Mouse (Mus musculus) liver, embryonic 16.5 days (tissue): ENCODE measurements around the gene Fras1. TPM values are rescaled to one million over a fixed set of nuclear protein-coding genes. Genes with fewer than 3 reads are reported as not detected.

Source experiments
- ATAC-seq: fragments of 200-750 bp; cut with Nextera tagmentation; 2 replicates; pipeline ENCODE4 v1.8.0; 2017; ENCODE audit warnings: low read depth, mild to moderate bottlenecking, moderate number of reproducible peaks, moderate library complexity
- H3K27ac ChIP-seq: fragments of 300-500 bp; sonication (generic); 2 replicates; pipeline ENCODE4 v1.5.1; 2014; ENCODE audit warnings: mild to moderate bottlenecking, low read length
- H3K27me3 ChIP-seq: fragments of 300-500 bp; sonication (generic); 2 replicates; pipeline ENCODE4 v1.6.1; 2014; ENCODE audit warnings: low read depth, low read length, mixed read lengths; ENCODE audit not compliant: control insufficient read depth, insufficient read depth
- H3K36me3 ChIP-seq: fragments of 300-500 bp; sonication (generic); 2 replicates; pipeline ENCODE4 v1.6.1; 2014; ENCODE audit warnings: mild to moderate bottlenecking; ENCODE audit not compliant: control insufficient read depth, insufficient read depth
- H3K4me1 ChIP-seq: fragments of 300-500 bp; sonication (generic); 2 replicates; pipeline ENCODE4 v1.6.1; 2014; ENCODE audit warnings: low read depth, low read length, mixed read lengths; ENCODE audit not compliant: control insufficient read depth
- H3K4me2 ChIP-seq: fragments of 300-500 bp; sonication (generic); 2 replicates; pipeline ENCODE4 v1.6.1; 2014; ENCODE audit warnings: low read depth, low read length, mixed read lengths
- H3K4me3 ChIP-seq: fragments of 300-500 bp; sonication (generic); 2 replicates; pipeline ENCODE4 v1.5.1; 2014; ENCODE audit warnings: low read depth, mild to moderate bottlenecking, low read length
- H3K9ac ChIP-seq: fragments of 300-500 bp; sonication (generic); 2 replicates; pipeline ENCODE4 v1.6.1; 2014; ENCODE audit warnings: low read depth, low read length
- H3K9me3 ChIP-seq: fragments of 300-500 bp; sonication (generic); replicated peaks from 2 replicates; pipeline ENCODE4 v1.6.1; 2016; ENCODE audit warnings: low read length; ENCODE audit not compliant: control insufficient read depth
- WGBS: fragments of 180-500 bp; shearing (Covaris S2); extraction: QIAGEN DNeasy Blood & Tissue Kit; methylation state at CpG from one replicate; pipeline ENCODE4 v1.1.7; 2014; ENCODE audit not compliant: insufficient replicate concordance; 5-methylcytosine and 5-hydroxymethylcytosine counted together
- polyA plus RNA-seq: library from polyadenylated mRNA; unstranded; fragments of >200 nt; fragmentation: Nextera tagmentation; extraction: Ambion mirVana; gene quantifications from 2 replicates; pipeline ENCODE4 v1.2.1, GENCODE M21; 2015

Gene Fras1
- polyA plus RNA-seq, 1 experiment from 2014 or later, result 1.1 TPM

GRCm38 (mm10) chr5:96783506-96784288 is 409.9 kb downstream of the Fras1 start:
- Histone ChIP-seq H3K9me3 (no peaks in the 10 kb centered on the region), H3K27me3 (no peaks in the 10 kb centered on the region), H3K36me3 (no peaks in the 10 kb centered on the region), H3K4me1 (no peaks in the 10 kb centered on the region), H3K27ac (no peak overlapping the region), H3K4me3 (no peak overlapping the region), H3K9ac (no peak overlapping the region), H3K4me2 (no peak overlapping the region)
- WGBS, result 59% methylated on average over 14 of the region's 14 CpGs
- ATAC-seq, result no peak

GRCm38 (mm10) chr5:96785096-96785495 is 411.3 kb downstream of the Fras1 start:
- WGBS, result 63% methylated on average over 5 of the region's 5 CpGs
- Histone ChIP-seq H3K9ac (no peak overlapping the region), H3K4me3 (no peak overlapping the region), H3K27ac (no peak overlapping the region), H3K36me3 (no peaks in the 10 kb centered on the region), H3K27me3 (no peaks in the 10 kb centered on the region), H3K9me3 (no peaks in the 10 kb centered on the region), H3K4me1 (no peaks in the 10 kb centered on the region), H3K4me2 (no peak overlapping the region)
- no peak for ATAC-seq

DNA sequence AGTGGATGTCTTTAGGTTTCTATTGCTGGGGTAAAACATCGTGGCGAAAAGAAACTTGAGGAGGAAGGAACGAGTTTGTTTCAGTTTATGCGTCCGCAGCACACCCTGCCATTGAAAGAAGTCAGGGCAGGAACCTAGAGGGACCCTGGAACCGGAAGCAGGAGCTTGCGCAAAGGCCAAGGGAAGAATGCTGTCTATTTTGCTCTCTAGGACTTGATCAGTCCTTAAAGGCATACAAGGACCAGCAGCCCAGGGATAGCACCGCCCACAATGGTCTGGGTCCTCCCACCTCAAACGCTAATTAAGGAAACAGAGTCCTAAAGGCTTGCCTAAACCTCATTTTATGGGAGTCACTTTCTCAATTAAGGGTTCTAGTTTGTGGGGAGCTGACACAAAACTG is 418.7 kb downstream of the Fras1 start:
- H3K27me3 ChIP-seq, result peaks cover 18% of the 10 kb centered on the region
- H3K4me2 ChIP-seq, result peak overlapping the region; percentile 55
- no peaks in the 10 kb centered on the region for H3K9me3 ChIP-seq
- no peaks in the 10 kb centered on the region for H3K36me3 ChIP-seq
- H3K4me3 ChIP-seq, result peak overlapping the region; percentile 16
- H3K9ac ChIP-seq, result no peak overlapping the region
- no peaks in the 10 kb centered on the region; the same call in 1 of the 2 replicates for H3K4me1 ChIP-seq
- no peak; the same call in 1 of the 2 replicates for ATAC-seq
- H3K27ac ChIP-seq, result no peak overlapping the region
- WGBS, result 24% methylated on average over 9 of the region's 9 CpGs

GRCm38 (mm10) chr5:96792936-96793718 is 419.4 kb downstream of the Fras1 start, which contains the start of gene Anxa3:
TSS of gene Anxa3 (plus strand) at chr5:96793339.
- Histone ChIP-seq H3K4me3 (peak within 1 kb of the TSS; percentile 51), H3K4me1 (no peaks in the 10 kb centered on the region; the same call in 1 of the 2 replicates), H3K27me3 (peaks cover 18% of the 10 kb centered on the region), H3K9ac (no peak within 1 kb of the TSS), H3K4me2 (peak within 1 kb of the TSS; percentile 55), H3K9me3 (no peaks in the 10 kb centered on the region), H3K36me3 (no peaks in the 10 kb centered on the region), H3K27ac (peak within 1 kb of the TSS; percentile 31)
- WGBS, result 8% methylated on average over 26 of the region's 26 CpGs
- ATAC-seq, result peak; percentile 74

DNA sequence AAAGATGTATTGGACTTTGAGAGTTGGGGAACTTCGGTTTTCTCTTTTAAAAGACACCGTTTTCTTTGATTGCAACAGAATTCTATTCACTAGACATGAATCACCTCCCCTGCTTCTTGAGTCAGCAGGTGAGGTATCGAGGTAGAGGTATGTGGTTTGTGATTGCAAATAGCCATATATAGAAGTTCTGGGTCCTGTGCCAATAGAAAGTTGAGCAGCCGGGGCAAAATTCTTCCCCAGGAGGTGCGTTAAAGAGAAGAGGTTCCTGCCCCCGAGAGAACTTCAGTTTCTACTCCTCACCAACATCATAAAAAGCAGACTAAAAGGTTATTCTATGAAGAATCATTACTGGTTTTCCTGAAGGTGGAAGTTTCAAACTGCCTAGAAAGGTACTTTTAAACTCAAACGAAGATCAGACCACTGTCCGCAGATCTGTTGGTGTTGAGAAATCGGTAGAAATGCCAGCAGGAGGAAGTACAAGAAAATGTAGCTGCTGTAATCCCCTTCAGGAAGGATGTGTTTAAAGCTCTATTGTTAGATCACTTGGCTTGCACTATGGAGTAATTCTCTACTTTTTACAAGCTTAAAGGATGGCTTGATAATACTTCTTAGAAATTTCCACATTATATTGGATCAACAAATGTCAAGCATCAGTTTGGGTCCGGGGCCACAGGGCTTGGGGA is 420.3 kb downstream of the Fras1 start:
- no peak for ATAC-seq
- Histone ChIP-seq H3K9ac (no peak overlapping the region), H3K27ac (no peak overlapping the region), H3K36me3 (no peaks in the 10 kb centered on the region), H3K9me3 (no peaks in the 10 kb centered on the region), H3K4me1 (no peaks in the 10 kb centered on the region; the same call in 1 of the 2 replicates), H3K4me2 (peak overlapping the region; percentile 55), H3K4me3 (peak overlapping the region; percentile 51), H3K27me3 (peaks cover 18% of the 10 kb centered on the region)
- WGBS, result 11% methylated on average over 10 of the region's 10 CpGs

GRCm38 (mm10) chr5:96795752-96796151 is 422.0 kb downstream of the Fras1 start:
- WGBS, result 75% methylated on average over 1 of the region's 1 CpGs
- Histone ChIP-seq H3K4me2 (no peak overlapping the region), H3K27ac (no peak overlapping the region), H3K9ac (no peak overlapping the region), H3K27me3 (peaks cover 18% of the 10 kb centered on the region), H3K9me3 (no peaks in the 10 kb centered on the region), H3K4me1 (no peaks in the 10 kb centered on the region; the same call in 1 of the 2 replicates), H3K4me3 (no peak overlapping the region), H3K36me3 (no peaks in the 10 kb centered on the region)
- ATAC-seq, result no peak

GRCm38 (mm10) chr5:96797465-96797864 is 423.7 kb downstream of the Fras1 start:
- Histone ChIP-seq H3K9me3 (no peaks in the 10 kb centered on the region), H3K27ac (no peak overlapping the region), H3K4me3 (no peak overlapping the region), H3K27me3 (peaks cover 18% of the 10 kb centered on the region), H3K4me1 (no peaks in the 10 kb centered on the region; the same call in 1 of the 2 replicates), H3K36me3 (no peaks in the 10 kb centered on the region), H3K4me2 (no peak overlapping the region), H3K9ac (no peak overlapping the region)
- WGBS, result 67% methylated on average over 6 of the region's 6 CpGs
- no peak for ATAC-seq

DNA sequence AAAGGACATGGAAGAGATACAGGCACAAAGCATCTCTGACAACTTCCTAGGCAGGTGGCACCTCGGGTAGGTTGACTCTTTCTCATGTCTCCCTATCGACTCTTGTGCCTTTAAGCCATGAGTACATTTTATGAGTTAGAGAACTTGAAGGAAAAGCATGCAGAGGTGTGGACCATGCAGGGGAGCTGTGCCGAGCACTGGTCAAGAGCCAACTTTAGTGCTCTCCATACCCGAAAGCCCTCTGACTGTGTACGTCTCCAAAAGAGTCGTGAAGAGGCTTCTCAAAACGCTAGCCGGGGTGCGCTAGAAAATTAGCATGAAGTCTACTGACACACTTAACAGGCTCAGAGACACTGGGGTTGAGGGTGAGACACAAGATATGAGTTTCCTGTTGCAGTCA is 425.4 kb downstream of the Fras1 start:
- H3K27ac ChIP-seq, result no peak overlapping the region
- H3K27me3 ChIP-seq, result peaks cover 6% of the 10 kb centered on the region
- no peak overlapping the region for H3K9ac ChIP-seq
- 76% methylated on average over 9 of the region's 9 CpGs for WGBS
- H3K9me3 ChIP-seq, result no peaks in the 10 kb centered on the region
- no peak overlapping the region for H3K4me2 ChIP-seq
- H3K4me1 ChIP-seq, result no peaks in the 10 kb centered on the region
- no peaks in the 10 kb centered on the region for H3K36me3 ChIP-seq
- no peak for ATAC-seq
- H3K4me3 ChIP-seq, result no peak overlapping the region
